Mouse (Mus musculus): ENCODE results near the gene Neto2.

DNA sequence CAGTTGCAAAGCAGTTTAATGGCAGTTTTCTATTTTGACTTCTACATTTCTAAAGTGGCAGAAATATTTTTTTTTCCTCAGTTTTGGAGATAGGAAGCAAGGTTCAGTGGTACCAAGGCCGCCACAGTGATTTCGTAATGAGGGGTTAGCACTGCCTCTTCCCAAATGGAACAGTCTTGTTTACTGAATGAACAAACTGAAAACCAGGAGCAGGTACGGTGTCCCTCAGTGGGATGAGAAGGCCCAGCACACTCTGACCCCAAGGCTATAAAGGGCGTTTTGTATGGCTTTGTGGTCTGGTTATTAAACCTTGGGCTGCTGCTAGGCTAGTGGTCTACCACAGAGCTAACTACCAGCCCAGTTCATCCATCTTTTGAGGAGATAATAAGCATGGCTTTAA, 96.5 kb downstream of the Neto2 start:
- TF ChIP-seq CTCF (IDR thresholded peaks at IDR 0.05; ENCODE audit: borderline replicate concordance, control insufficient read depth, extremely low read depth, insufficient read depth, low read length, poor library complexity) = no peak
- TF ChIP-seq POLR2A (IDR thresholded peaks at IDR 0.05; ENCODE audit: control insufficient read depth, extremely low read depth, insufficient read depth, low read length, poor library complexity) = no peak
